Mouse (Mus musculus): ENCODE measurements around the gene Ncam1.

Ncam1 gene

GRCm38 (mm10) chr9:49679270-49679669 lies 119.5 kb downstream of the Ncam1 start:
- DNase-seq (ENCODE audit: low read depth, low spot score) = no peak

GRCm38 (mm10) chr9:49675696-49676465 lies 122.8 kb downstream of the Ncam1 start:
- no peak for DNase-seq (ENCODE audit: low read depth, low spot score)

- no peak for DNase-seq (ENCODE audit: low read depth, low spot score)
These were observed 126.0 kb downstream of the Ncam1 start for GRCm38 (mm10) chr9:49672646-49673199.

GRCm38 (mm10) chr9:49667066-49667465 lies 131.7 kb downstream of the Ncam1 start:
- no peak for DNase-seq (ENCODE audit: low read depth, low spot score)

- peak; percentile 16 for DNase-seq (ENCODE audit: low read depth, low spot score)
These were observed 133.4 kb downstream of the Ncam1 start for GRCm38 (mm10) chr9:49665361-49665760.

GRCm38 (mm10) chr9:49663927-49664320 lies 134.8 kb downstream of the Ncam1 start:
- no peak for DNase-seq (ENCODE audit: low read depth, low spot score)

GRCm38 (mm10) chr9:49662958-49663926 lies 135.5 kb downstream of the Ncam1 start:
- no peak for DNase-seq (ENCODE audit: low read depth, low spot score)

GRCm38 (mm10) chr9:49661480-49661879 lies 137.2 kb downstream of the Ncam1 start:
- no peak for DNase-seq (ENCODE audit: low read depth, low spot score)

- no peak for DNase-seq (ENCODE audit: low read depth, low spot score)
These were observed 140.3 kb downstream of the Ncam1 start for GRCm38 (mm10) chr9:49658381-49658856.

- DNase-seq (ENCODE audit: low read depth, low spot score) = no peak
These were observed 144.3 kb downstream of the Ncam1 start for GRCm38 (mm10) chr9:49654470-49654869.

- DNase-seq (ENCODE audit: low read depth, low spot score) = no peak
These were observed 145.1 kb downstream of the Ncam1 start for GRCm38 (mm10) chr9:49653478-49654245.

- DNase-seq (ENCODE audit: low read depth, low spot score) = no peak
These were observed 154.4 kb downstream of the Ncam1 start for GRCm38 (mm10) chr9:49644296-49644695.

GRCm38 (mm10) chr9:49640764-49641163 lies 158.0 kb downstream of the Ncam1 start:
- DNase-seq (ENCODE audit: low read depth, low spot score) = no peak

- no peak for DNase-seq (ENCODE audit: low read depth, low spot score)
These were observed 158.6 kb downstream of the Ncam1 start for GRCm38 (mm10) chr9:49640142-49640541.

- DNase-seq (ENCODE audit: low read depth, low spot score) = no peak
These were observed 160.8 kb downstream of the Ncam1 start for GRCm38 (mm10) chr9:49637955-49638354.

GRCm38 (mm10) chr9:49635668-49636326 lies 162.9 kb downstream of the Ncam1 start:
- DNase-seq (ENCODE audit: low read depth, low spot score) = no peak

- DNase-seq (ENCODE audit: low read depth, low spot score) = no peak
These were observed 166.1 kb downstream of the Ncam1 start for GRCm38 (mm10) chr9:49632591-49632990.

GRCm38 (mm10) chr9:49630336-49630735 lies 168.4 kb downstream of the Ncam1 start:
- DNase-seq (ENCODE audit: low read depth, low spot score) = no peak

- DNase-seq (ENCODE audit: low read depth, low spot score) = no peak
These were observed 173.8 kb downstream of the Ncam1 start for GRCm38 (mm10) chr9:49624910-49625309.

GRCm38 (mm10) chr9:49623934-49624505 lies 174.7 kb downstream of the Ncam1 start:
- DNase-seq (ENCODE audit: low read depth, low spot score) = no peak

All from embryo, embryonic 11.5 days (tissue).